1 mouse cellular context compared by ENCODE assay signal in genomic region chr1:21228740-21229722, GRCm38 (mm10). TPM values are rescaled to one million over a fixed set of nuclear protein-coding genes. Genes with fewer than 3 reads are reported as not detected.
"Had no signal": no experiment of that assay in that cellular context is flagged by ENCODE, and none has a peak within 500 bp of the region (broad histone marks: within the 10 kb centered on the region; RNA-seq: fewer than 3 reads in every experiment).

No protein-coding gene starts in this region.

RNA-seq across cellular contexts. Expression of gene Gsta3, which starts 11.4 kb away (rescaled TPM):
- total RNA-seq: hematopoietic stem cell, adult 5-6 weeks had no signal
